In the genomic region with DNA sequence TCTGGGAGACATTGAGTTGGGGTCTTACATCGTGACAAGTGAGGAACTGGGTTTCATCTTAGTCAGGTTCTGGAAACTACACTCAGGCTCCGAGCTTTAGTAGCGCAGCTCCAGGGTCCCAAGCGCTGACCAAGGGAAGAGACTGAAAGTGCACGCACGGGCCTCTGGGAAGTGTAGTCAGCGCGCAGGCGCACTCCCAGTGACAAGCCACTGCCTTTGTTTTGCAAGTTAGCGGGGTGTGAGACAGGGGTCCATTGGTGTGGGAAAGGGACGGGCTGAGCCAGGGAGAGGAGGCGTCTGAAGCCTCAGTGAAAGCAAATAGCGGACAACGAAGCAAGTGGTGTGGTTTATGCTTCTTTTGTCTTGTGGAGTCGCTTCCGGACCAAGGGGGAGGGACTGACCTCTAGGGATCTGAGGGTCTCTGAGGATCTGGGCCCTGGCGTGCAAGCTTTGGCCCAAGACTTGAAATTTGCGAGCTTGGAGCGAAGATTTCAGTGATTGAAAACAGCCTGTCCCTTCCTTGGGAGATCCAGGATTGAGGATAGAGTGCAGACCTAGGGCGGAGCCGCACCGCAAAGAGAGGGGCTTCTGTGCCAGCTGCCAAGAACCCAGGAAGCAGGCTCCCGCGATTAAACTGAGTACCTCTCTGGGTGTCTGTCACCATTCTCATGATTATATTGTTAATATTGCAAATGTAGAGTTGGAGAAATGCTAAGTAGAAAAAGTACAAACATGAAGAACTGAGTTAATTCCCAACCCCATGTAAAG, we compare ENCODE assay signal across 9 mouse cellular contexts. TPM values are rescaled to one million over a fixed set of nuclear protein-coding genes. Genes with fewer than 3 reads are reported as not detected.
A peak's percentile ranks its signal among the peaks of the same experiment; 100 is the strongest.
DNase-seq lines count a peak whose midpoint lies in the region; ATAC-seq and TF ChIP-seq lines count a peak whose summit lies in the region.
"Had no signal": no experiment of that assay in that cellular context is flagged by ENCODE, and none has a peak within 500 bp of the region (broad histone marks: within the 10 kb centered on the region; RNA-seq: fewer than 3 reads in every experiment).

No protein-coding gene starts in this region.

- no peak for TF ChIP-seq CTCF in liver, postnatal 0 days (IDR thresholded peaks at IDR 0.05; ENCODE audit: low read depth)

- no peak overlapping the region for H3K9ac ChIP-seq in liver, postnatal 0 days (replicated peaks)
- H3K9ac ChIP-seq in embryonic facial prominence, embryonic 12.5 days = no peak overlapping the region
- no peak overlapping the region for H3K9ac ChIP-seq in intestine, embryonic 16.5 days (ENCODE audit: low read depth, low read length)
- H3K9ac ChIP-seq: liver, embryonic 12.5 days had no signal

- no peak overlapping the region for H3K4me3 ChIP-seq in liver, postnatal 0 days (ENCODE audit: low read depth, low read length)
- 0 out of 2 replicates have a peak overlapping the region, but pooled peaks have one; percentile 17 for H3K4me3 ChIP-seq in embryonic facial prominence, embryonic 12.5 days
- 0 out of 2 replicates have a peak overlapping the region, but pooled peaks have one; percentile 24 for H3K4me3 ChIP-seq in intestine, embryonic 16.5 days (ENCODE audit: low read length)
- H3K4me3 ChIP-seq: liver, embryonic 12.5 days had no signal

- H3K4me1 ChIP-seq in liver, postnatal 0 days (ENCODE audit: insufficient read depth) = no peaks in the 10 kb centered on the region
- H3K4me1 ChIP-seq in embryonic facial prominence, embryonic 12.5 days = no peaks in the 10 kb centered on the region
- H3K4me1 ChIP-seq in intestine, embryonic 16.5 days (ENCODE audit: control insufficient read depth, insufficient read depth, low read length) = no peaks in the 10 kb centered on the region
- H3K4me1 ChIP-seq: liver, embryonic 12.5 days had no signal

- WGBS in liver, postnatal 0 days (ENCODE audit: insufficient replicate concordance) = 65% methylated on average over 24 of the region's 24 CpGs
- WGBS in embryonic facial prominence, embryonic 12.5 days = 80% methylated on average over 24 of the region's 24 CpGs
- WGBS in intestine, embryonic 16.5 days = 68% methylated on average over 24 of the region's 24 CpGs

- ATAC-seq in liver, postnatal 0 days = no peak
- ATAC-seq in embryonic facial prominence, embryonic 12.5 days (ENCODE audit: insufficient number of reproducible peaks, insufficient read depth, low FRiP score, low TSS enrichment) = no peak
- ATAC-seq in intestine, embryonic 16.5 days = no peak
- ATAC-seq: liver, embryonic 12.5 days had no signal

- H3K36me3 ChIP-seq in liver, postnatal 0 days (replicated peaks; ENCODE audit: insufficient read depth, low read length) = no peaks in the 10 kb centered on the region
- no peaks in the 10 kb centered on the region for H3K36me3 ChIP-seq in embryonic facial prominence, embryonic 12.5 days
- no peaks in the 10 kb centered on the region for H3K36me3 ChIP-seq in intestine, embryonic 16.5 days (ENCODE audit: control insufficient read depth, insufficient read depth, low read length)
- H3K36me3 ChIP-seq: liver, embryonic 12.5 days had no signal

- H3K9me3 ChIP-seq in liver, postnatal 0 days (ENCODE audit: low read length) = no peaks in the 10 kb centered on the region
- H3K9me3 ChIP-seq in embryonic facial prominence, embryonic 12.5 days = peaks cover 5% of the 10 kb centered on the region; the same call in 1 of the 2 replicates
- no peaks in the 10 kb centered on the region for H3K9me3 ChIP-seq in intestine, embryonic 16.5 days (ENCODE audit: control insufficient read depth, low read length)

- H3K27ac ChIP-seq in liver, postnatal 0 days (ENCODE audit: low read depth) = no peak overlapping the region
- no peak overlapping the region for H3K27ac ChIP-seq in embryonic facial prominence, embryonic 12.5 days
- no peak overlapping the region for H3K27ac ChIP-seq in intestine, embryonic 16.5 days (ENCODE audit: low read length)
- H3K27ac ChIP-seq: liver, embryonic 12.5 days had no signal

- peak; percentile 7 for DNase-seq in liver
- DNase-seq in liver, postnatal 0 days = no peak
- peak; percentile 3 for DNase-seq in skeletal muscle tissue, adult 2 months (ENCODE audit: low read depth, low spot score)
- no peak for DNase-seq in layer of hippocampus, adult 8-10 months (ENCODE audit: low spot score in 2 of 2)
- DNase-seq in right cerebral cortex, postnatal 36 days (ENCODE audit: low spot score in 2 of 2) = no peak

- H3K27me3 ChIP-seq in liver, postnatal 0 days (ENCODE audit: insufficient read depth, low read length) = no peaks in the 10 kb centered on the region
- no peaks in the 10 kb centered on the region for H3K27me3 ChIP-seq in embryonic facial prominence, embryonic 12.5 days
- H3K27me3 ChIP-seq in intestine, embryonic 16.5 days (replicated peaks; ENCODE audit: control insufficient read depth, insufficient read depth, low read length) = no peaks in the 10 kb centered on the region
- H3K27me3 ChIP-seq: liver, embryonic 12.5 days had no signal

- no peak for TF ChIP-seq EP300 in liver, postnatal 0 days (IDR thresholded peaks at IDR 0.05; ENCODE audit: low read depth)

- H3K4me2 ChIP-seq in liver, postnatal 0 days (ENCODE audit: low read depth, low read length) = no peak overlapping the region
- 0 out of 2 replicates have a peak overlapping the region, but pooled peaks have one; percentile 7 for H3K4me2 ChIP-seq in embryonic facial prominence, embryonic 12.5 days (replicated peaks)
- no peak overlapping the region for H3K4me2 ChIP-seq in intestine, embryonic 16.5 days (ENCODE audit: low read depth, low read length)
- H3K4me2 ChIP-seq: liver, embryonic 12.5 days had no signal

RNA-seq across cellular contexts. Expression of gene Vmn2r56, which starts 14.8 kb away (rescaled TPM):
- not detected in 2 replicates for polyA plus RNA-seq in liver, postnatal 0 days (2015; fragmentation: Nextera tagmentation; extraction: Ambion mirVana)
- polyA plus RNA-seq in embryonic facial prominence, embryonic 12.5 days (2016; fragmentation: Nextera tagmentation; extraction: Ambion mirVana) = not detected in 2 replicates
- not detected in 2 replicates for polyA plus RNA-seq in intestine, embryonic 16.5 days (2015; fragmentation: Nextera tagmentation; extraction: Ambion mirVana)
- total RNA-seq in layer of hippocampus, adult 8-10 months (2022) = under 1 TPM in 2 of 4 experiments, not detected in 2; 0.05 to 0.08 TPM
- total RNA-seq: gastrocnemius, adult 18-20 months had no signal
- polyA plus RNA-seq: liver, embryonic 12.5 days had no signal

RNA-seq across cellular contexts. Expression of gene Zscan18, which starts 53.8 kb away (rescaled TPM):
- polyA plus RNA-seq in liver, postnatal 0 days (2015; fragmentation: Nextera tagmentation; extraction: Ambion mirVana) = 0.04 and 0.13 TPM in 2 replicates
- polyA plus RNA-seq in embryonic facial prominence, embryonic 12.5 days (2016; fragmentation: Nextera tagmentation; extraction: Ambion mirVana) = 17.4 and 19.4 TPM in 2 replicates
- 3.4 and 4.0 TPM in 2 replicates for polyA plus RNA-seq in intestine, embryonic 16.5 days (2015; fragmentation: Nextera tagmentation; extraction: Ambion mirVana)
- 10 to 100 TPM; 21.6 to 35.9 (median 28.0) TPM for total RNA-seq in layer of hippocampus, adult 8-10 months (2022)

Comparison
In these comparisons a context has a peak if more than half of its experiments do, and no peak if none do; other contexts are left out.
1. DNase-seq: peak in liver (single experiment) and skeletal muscle tissue, adult 2 months (single experiment); none in liver, postnatal 0 days (single experiment), layer of hippocampus, adult 8-10 months (0 of 2) and right cerebral cortex, postnatal 36 days (0 of 2).